Mouse (Mus musculus) small intestine, adult 2 months (tissue): ENCODE data around the gene Ppm1h. TPM values are rescaled to one million over a fixed set of nuclear protein-coding genes. Genes with fewer than 3 reads are reported as not detected.

Experiments used
- H3K27ac ChIP-seq: fragments of 200-500 bp; 2 replicates; pipeline ENCODE4 v1.5.1; 2012; ENCODE audit warnings: low read depth, low read length, control low read depth, inconsistent platforms; ENCODE audit not compliant: insufficient read depth
- H3K27me3 ChIP-seq: fragments of 200-500 bp; 2 replicates; pipeline ENCODE4 v1.6.1; 2012; ENCODE audit warnings: mild to moderate bottlenecking, moderate library complexity, low read length, inconsistent platforms; ENCODE audit not compliant: control insufficient read depth, insufficient read depth
- H3K36me3 ChIP-seq: fragments of 200-500 bp; 2 replicates; pipeline ENCODE4 v1.6.1; 2012; ENCODE audit warnings: mild to moderate bottlenecking, low read length, control low read depth, inconsistent platforms; ENCODE audit not compliant: control insufficient read depth, insufficient read depth
- H3K4me1 ChIP-seq: fragments of 200-500 bp; 2 replicates; pipeline ENCODE4 v1.6.1; 2012; ENCODE audit warnings: low read length, inconsistent platforms, mixed read lengths; ENCODE audit not compliant: control insufficient read depth, insufficient read depth, insufficient read length
- H3K4me3 ChIP-seq: fragments of 200-500 bp; 2 replicates; pipeline ENCODE4 v1.5.1; 2012; ENCODE audit warnings: low read depth, mild to moderate bottlenecking, control low read depth, inconsistent platforms, low read length, moderate library complexity
- CTCF ChIP-seq: fragments of 200-500 bp; IDR thresholded peaks from 2 replicates; pipeline ENCODE4 v1.5.1; 2012; ENCODE audit warnings: low read depth, mild to moderate bottlenecking, control low read depth, inconsistent platforms, low read length, moderate library complexity, mixed read lengths; ENCODE audit not compliant: insufficient replicate concordance, insufficient read length; ENCODE audit errors: extremely low read depth
- POLR2A ChIP-seq: fragments of 200-500 bp; IDR thresholded peaks from 2 replicates; pipeline ENCODE4 v1.6.1; 2012; ENCODE audit warnings: low read depth, mild to moderate bottlenecking, control low read depth, inconsistent platforms, low read length, moderate library complexity
- WGBS: fragments of 180-500 bp; shearing (Covaris S2); methylation state at CpG from one replicate; pipeline ENCODE4 v1.1.7; 2018; 5-methylcytosine and 5-hydroxymethylcytosine counted together
- polyA plus RNA-seq: library from polyadenylated mRNA; depleted of rRNA; stranded (reverse); fragments of >200 nt; gene quantifications from 2 replicates; pipeline ENCODE4 v1.2.3, GENCODE M21; 2012

The Ppm1h gene
- polyA plus RNA-seq, 1 experiment: 14.7 TPM

- no peak overlapping the region for H3K27ac ChIP-seq
- H3K27me3 ChIP-seq: no peaks in the 10 kb centered on the region
- peaks cover 2% of the 10 kb centered on the region; the same call in 1 of the 2 replicates for H3K4me1 ChIP-seq
- H3K4me3 ChIP-seq: no peak overlapping the region
- TF ChIP-seq POLR2A (no peak), CTCF (no peak)
- no peaks in the 10 kb centered on the region; the same call in 1 of the 2 replicates for H3K36me3 ChIP-seq
- 82% methylated on average over 5 of the region's 5 CpGs for WGBS
Observed at GRCm38 (mm10) chr10:122704901-122705300, 26.3 kb downstream of the Ppm1h start.

GRCm38 (mm10) chr10:122705457-122705856, 26.9 kb downstream of the Ppm1h start:
- H3K4me3 ChIP-seq: no peak overlapping the region

GRCm38 (mm10) chr10:122711381-122711811, 32.8 kb downstream of the Ppm1h start:
- no peak for TF ChIP-seq POLR2A
- no peak for TF ChIP-seq CTCF
- WGBS: 85% methylated on average over 6 of the region's 6 CpGs
- no peaks in the 10 kb centered on the region for H3K27me3 ChIP-seq
- H3K4me3 ChIP-seq: no peak overlapping the region
- H3K4me1 ChIP-seq: peaks cover 19% of the 10 kb centered on the region
- no peaks in the 10 kb centered on the region for H3K36me3 ChIP-seq
- no peak overlapping the region for H3K27ac ChIP-seq

More at GRCm38 (mm10) chr10:122705457-122705856, 26.9 kb downstream of the Ppm1h start:
- TF ChIP-seq CTCF (no peak), POLR2A (no peak)
- Histone ChIP-seq H3K27ac (no peak overlapping the region), H3K4me1 (peaks cover 3% of the 10 kb centered on the region; the same call in 1 of the 2 replicates), H3K36me3 (no peaks in the 10 kb centered on the region; the same call in 1 of the 2 replicates), H3K27me3 (no peaks in the 10 kb centered on the region)
- 89% methylated on average over 6 of the region's 6 CpGs for WGBS

GRCm38 (mm10) chr10:122712307-122712706, 33.7 kb downstream of the Ppm1h start:
- Histone ChIP-seq H3K4me1 (peaks cover 19% of the 10 kb centered on the region), H3K27ac (no peak overlapping the region), H3K36me3 (no peaks in the 10 kb centered on the region), H3K4me3 (no peak overlapping the region), H3K27me3 (no peaks in the 10 kb centered on the region)
- TF ChIP-seq CTCF (no peak), POLR2A (no peak)
- 62% methylated on average over 5 of the region's 5 CpGs for WGBS

DNA sequence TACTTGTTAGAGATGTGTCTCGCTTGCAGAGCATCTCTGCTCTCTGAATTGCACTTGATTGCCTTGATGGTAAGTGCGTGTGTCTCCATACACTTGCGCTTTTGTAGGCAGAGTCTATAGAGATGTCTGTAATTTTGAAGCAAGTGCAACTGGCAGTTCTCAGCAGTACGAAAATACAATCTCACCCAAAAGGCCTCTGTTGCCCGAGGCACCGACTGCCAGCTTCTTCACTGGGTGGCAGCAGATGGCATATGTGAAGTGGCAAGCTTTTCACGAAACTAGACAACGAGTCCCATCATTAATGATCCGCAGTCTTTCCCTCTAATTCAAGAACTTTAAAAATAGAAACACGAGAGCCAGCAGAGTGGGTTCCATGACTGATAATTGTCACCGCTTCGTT, 37.3 kb downstream of the Ppm1h start:
- no peak for TF ChIP-seq POLR2A
- TF ChIP-seq CTCF: no peak
- Histone ChIP-seq H3K27me3 (no peaks in the 10 kb centered on the region), H3K27ac (no peak overlapping the region), H3K4me1 (peaks cover 14% of the 10 kb centered on the region; the same call in 1 of the 2 replicates), H3K4me3 (no peak overlapping the region), H3K36me3 (no peaks in the 10 kb centered on the region)
- 90% methylated on average over 12 of the region's 12 CpGs for WGBS

GRCm38 (mm10) chr10:122716286-122716685, 37.7 kb downstream of the Ppm1h start:
- no peaks in the 10 kb centered on the region for H3K36me3 ChIP-seq
- H3K4me3 ChIP-seq: no peak overlapping the region
- H3K27me3 ChIP-seq: no peaks in the 10 kb centered on the region
- H3K27ac ChIP-seq: no peak overlapping the region
- TF ChIP-seq CTCF (no peak), POLR2A (no peak)
- peaks cover 11% of the 10 kb centered on the region; the same call in 1 of the 2 replicates for H3K4me1 ChIP-seq
- 80% methylated on average over 8 of the region's 8 CpGs for WGBS

DNA sequence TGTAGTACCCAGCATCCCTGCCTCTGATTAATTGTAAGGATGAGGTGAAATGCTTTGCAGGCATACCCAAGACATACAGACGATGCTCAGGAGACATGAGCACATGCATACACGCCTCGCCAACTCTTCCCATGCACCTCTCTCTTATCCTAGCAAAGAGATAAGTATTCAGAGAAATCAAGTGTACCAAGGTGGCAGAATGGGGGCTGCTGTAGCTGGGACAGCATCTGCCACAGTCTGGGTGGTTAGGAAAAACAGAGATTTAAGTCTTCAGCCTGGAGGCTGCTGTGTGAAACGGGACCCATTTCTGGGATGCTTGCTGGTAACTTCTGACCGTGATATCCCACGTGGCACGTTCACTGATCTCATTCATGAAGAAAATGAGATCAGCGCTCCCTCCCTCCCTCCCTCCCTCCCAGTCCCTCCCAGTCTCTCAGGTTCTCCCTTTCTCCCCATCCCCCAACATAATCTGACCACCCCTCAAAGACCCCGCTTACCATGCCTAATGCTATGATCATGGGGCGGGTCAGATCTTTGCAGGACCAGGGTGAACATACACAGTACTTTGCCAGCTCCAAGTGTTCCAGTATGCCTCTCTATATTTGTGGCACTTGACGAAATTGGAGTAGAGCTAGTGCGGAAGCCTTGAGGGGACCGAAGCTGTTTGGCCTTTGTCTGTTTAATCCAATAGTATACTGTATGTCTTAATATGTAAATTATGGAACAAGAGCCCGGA, 38.3 kb downstream of the Ppm1h start:
- TF ChIP-seq CTCF (no peak), POLR2A (no peak)
- peaks cover 8% of the 10 kb centered on the region; the same call in 1 of the 2 replicates for H3K4me1 ChIP-seq
- WGBS: 90% methylated on average over 14 of the region's 14 CpGs
- no peak overlapping the region for H3K4me3 ChIP-seq
- no peaks in the 10 kb centered on the region for H3K36me3 ChIP-seq
- no peak overlapping the region for H3K27ac ChIP-seq
- H3K27me3 ChIP-seq: no peaks in the 10 kb centered on the region
